Mouse (Mus musculus): Measurements from ENCODE around the gene Srgap2.
A peak's percentile ranks its signal among the peaks of the same experiment; 100 is the strongest.

The Srgap2 gene

DNA sequence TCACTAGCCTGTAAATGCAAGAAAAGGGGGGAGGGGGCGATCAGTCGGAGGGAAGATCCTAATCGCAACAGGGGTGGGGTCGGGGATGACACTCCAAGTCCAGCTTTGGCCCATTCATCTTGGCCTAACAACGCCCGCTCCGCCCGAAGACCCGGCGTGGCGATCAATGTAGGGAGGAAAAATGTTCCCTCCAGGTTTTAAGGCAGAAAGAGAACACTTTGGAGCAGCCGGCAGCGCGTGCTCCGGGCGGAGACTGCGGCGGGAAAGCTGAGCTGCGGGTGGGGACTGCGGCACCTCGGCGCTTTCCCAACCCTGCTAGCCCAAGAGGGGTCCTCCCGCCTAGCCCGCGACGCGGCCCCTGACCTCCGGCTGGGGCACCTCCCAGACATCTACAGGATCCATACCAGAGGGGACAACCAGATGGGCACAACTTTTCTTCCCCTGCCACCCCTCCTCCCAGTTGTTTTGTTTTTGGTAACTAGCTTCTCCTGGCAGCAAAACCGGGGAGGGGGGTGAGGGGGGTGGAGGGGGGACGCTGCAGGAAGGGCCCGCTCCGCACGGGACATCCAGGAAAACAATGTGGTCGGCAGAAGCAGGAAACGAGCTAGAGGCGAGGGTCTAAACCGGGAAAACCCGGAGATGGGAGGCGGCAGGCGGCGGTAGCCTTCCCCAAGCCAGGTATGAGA is 1.4 kb downstream of the Srgap2 start:
- DNase-seq, result peak; percentile 31 to 33

DNA sequence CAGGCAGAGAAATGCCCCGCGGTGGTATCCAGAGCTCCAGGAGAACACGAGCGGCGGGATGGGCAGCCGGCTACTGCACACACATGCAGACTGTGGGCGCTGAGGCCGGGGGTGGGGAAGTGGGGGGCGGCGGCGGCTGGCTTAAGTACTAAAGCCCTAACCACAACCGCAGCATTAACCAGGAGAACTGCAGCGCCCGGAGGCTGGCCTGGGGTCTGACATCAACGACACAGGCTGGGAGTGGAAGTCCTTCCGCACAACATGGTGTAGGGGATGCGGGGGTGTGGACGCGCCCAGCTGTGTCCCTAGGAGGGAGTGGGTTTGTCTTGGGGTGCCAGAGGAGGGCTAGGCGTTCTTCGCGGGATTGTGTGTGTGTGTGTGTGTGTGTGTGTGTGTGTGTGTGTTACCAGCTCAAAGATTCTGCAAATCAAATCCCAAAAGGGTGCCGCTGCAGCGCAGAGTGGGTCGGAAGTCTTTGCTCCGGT is 2.0 kb downstream of the Srgap2 start:
- DNase-seq, result peak; percentile 29 to 46

- no peak for DNase-seq
Observed at GRCm38 (mm10) chr1:131523794-131524193, 3.4 kb downstream of the Srgap2 start.

- no peak for DNase-seq
Observed at GRCm38 (mm10) chr1:131516588-131516987, 10.6 kb downstream of the Srgap2 start.

DNA sequence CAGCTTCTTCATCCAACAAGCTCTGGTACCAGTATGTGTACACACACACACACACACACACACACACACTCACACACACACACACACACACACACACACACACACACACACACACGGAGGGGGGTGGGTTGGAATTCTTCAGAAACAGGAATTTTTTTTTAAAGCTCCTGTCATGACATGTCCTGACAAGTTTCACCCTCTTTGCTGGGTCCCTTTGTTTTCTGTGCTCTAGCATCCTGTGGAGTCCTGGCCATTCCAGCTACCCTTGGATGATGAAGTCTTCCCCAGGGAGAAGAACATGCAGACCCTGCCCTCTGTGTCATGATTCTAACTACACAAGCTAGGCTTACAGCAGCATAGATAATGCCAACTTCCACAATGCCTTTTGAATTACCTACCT is 13.0 kb downstream of the Srgap2 start:
- DNase-seq, result no peak

DNA sequence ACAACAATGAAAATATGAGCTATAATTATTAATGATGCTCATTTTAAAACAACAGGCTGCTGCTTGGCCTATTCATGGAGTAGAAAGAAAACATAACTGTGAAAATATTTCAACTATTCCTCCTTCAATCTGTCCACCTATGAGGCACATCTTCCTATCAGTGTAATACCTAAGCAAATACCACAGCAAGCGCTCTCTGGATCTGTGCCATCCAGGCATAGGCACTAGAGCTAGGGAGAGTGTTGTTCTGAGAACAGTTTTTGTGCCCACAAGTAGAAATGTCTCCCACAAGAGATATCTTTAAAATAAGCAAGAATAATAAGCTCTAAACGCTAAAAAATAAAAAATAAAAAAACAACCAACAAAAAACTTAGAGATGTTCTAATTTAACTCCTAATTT is 14.0 kb downstream of the Srgap2 start:
- DNase-seq, result peak; percentile 19 to 31

DNA sequence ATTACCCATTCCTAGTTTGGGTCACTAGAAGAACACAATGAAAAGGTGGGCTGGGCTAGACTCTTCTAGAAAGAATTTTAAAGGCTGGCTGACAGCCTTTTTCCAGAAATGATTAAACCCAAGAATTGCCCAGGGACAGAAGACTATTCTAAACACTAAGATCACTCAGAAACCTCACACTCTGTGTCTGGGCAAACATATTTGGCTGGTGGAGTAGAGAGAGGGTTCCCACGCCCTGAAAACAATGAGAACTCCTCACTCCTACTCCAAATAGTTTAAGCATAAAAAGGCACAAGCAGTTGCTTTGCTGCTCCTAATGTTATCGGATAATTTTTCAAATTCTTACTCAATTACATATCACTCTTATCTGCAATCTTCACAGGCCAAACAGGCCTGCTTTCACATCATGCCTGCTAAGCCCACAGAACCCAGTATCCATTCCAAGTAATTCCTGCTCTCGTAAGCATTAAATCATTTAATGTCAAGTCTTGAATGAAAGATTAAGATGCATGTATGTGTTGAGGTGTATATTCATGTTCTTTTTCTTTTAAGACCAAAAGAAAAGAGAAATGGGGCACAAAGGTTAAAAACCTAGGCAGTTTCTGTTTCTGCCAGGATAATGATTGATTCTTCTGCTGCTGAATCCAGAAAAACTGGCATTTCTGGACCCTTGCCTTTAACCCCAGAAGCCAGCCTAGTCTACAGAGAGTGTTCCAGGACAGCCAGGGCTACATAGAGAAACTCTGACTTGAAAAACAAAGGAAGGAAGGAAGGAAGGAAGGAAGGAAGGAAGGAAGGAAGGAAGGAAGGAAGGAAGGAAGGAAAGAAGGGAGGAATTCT is 15.3 kb downstream of the Srgap2 start:
- DNase-seq, result no peak

DNA sequence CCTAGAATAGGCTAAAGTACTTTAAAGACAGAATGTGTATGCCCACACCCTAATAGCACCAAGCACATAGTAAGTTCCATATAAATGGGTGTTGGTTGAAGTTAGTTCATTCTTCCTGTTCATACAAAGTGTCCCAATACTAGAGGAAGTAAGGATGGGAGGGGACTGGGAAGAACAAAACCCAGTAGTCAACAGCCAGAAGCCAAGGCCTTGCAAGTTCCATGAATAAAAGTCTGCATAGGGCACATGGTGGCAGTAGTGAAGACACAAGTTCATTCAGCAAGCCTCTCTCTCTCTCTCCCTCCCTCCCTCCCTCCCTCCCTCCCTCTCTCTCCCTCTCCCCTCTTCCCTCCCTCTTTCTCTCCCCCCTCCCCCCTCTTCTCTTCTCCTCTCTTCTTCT is 16.0 kb downstream of the Srgap2 start:
- DNase-seq, result no peak

DNA sequence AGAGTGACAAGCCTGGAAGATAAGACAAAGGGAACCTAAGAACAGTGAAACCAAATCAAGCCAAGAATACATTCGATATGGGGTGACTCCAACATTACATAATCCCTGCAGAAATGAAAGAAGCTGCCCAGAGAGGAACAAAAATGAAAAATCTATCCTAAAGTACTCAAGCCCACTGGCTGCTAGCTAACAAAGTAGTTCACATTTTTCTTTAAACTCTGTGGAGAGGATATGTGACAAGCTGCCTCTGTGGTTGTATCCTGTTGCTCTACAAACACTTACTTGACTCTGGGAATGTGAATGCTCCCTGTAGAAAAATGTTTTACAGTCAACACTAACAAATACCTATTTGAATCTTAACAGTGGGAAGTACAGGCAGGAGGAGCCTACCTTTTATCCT is 25.5 kb downstream of the Srgap2 start:
- no peak for DNase-seq

DNA sequence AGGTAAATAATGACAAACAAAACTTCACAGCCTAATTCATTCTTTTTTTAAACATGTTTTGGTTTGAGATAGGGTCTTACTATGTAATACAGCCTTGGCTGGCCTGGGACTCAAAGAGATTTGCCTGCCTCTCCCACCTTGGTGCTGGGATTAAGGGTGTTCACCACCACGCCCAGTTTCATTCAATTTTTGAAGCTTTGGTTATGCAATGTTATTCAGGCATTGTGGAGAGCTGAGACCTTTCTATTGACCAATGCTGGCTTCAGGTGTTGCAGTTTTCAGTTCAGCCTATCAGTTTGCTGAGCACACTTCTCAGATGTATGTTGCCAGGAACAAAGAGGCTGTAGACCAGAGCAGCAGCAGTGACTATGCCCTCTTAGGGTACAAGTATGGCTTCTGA is 28.9 kb downstream of the Srgap2 start:
- no peak for DNase-seq

GRCm38 (mm10) chr1:131493966-131494898 is 32.9 kb downstream of the Srgap2 start:
- no peak for DNase-seq

DNA sequence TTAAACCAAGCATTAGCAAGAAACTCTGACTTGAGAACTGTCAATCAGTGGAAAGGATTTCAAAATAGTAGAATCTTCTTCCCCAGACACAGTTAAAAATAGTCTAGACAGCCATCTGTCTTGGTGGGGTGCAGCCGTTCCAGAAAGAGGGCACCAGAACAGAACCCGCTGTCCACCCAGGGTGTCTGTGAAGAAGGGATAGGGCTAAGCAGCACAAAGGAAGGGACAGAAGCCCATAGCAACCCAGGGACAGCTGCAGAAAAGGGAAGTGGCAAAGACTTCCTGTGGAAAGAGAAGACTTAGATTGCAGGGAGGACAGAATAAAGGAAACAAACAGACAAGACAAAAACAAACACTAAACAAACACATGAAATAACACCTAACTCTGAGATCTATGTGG is 34.8 kb downstream of the Srgap2 start:
- DNase-seq, result no peak

- DNase-seq, result no peak
Observed at GRCm38 (mm10) chr1:131491579-131491978, 35.6 kb downstream of the Srgap2 start.

DNA sequence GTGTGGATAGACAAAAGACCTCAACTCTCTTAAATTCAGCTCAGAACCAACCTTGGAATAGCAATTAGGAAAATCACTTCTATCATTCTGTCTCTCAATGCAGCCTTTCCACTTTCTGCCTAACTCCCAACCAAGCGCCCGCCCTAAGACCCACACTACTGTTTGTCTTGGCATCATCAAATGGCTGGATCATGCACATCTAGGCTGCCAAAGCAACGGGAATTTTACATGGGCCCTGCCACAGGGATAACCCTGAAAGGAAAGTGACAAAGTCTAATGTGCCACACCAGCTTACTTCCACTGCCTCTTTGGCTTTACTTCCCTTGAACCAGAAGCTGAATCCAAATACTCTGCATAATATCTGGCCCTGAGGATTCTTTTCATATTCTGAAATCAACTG is 37.8 kb downstream of the Srgap2 start:
- no peak for DNase-seq

- no peak for DNase-seq
Observed at GRCm38 (mm10) chr1:131486094-131486850, 40.9 kb downstream of the Srgap2 start.

- no peak for DNase-seq
Observed at GRCm38 (mm10) chr1:131482242-131482641, 44.9 kb downstream of the Srgap2 start.

DNA sequence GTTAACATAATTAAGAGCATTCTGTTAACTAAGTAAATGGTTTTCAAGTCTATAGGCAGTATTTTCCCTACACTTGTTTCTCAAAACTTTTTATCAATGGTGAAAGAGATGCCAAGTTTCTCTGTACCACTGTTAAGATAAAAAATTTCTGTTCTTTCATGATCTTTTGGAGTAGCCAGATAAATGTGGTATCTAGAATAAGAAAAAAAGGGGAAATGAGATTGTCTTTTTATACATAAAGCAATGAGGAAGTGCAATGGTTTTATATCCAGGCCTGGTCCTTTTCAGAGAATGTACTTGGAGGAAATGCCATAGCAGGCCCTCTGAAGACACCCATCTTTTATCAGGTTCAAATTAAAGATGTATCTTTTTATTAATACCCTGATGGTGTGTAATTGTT is 45.8 kb downstream of the Srgap2 start:
- no peak for DNase-seq

DNA sequence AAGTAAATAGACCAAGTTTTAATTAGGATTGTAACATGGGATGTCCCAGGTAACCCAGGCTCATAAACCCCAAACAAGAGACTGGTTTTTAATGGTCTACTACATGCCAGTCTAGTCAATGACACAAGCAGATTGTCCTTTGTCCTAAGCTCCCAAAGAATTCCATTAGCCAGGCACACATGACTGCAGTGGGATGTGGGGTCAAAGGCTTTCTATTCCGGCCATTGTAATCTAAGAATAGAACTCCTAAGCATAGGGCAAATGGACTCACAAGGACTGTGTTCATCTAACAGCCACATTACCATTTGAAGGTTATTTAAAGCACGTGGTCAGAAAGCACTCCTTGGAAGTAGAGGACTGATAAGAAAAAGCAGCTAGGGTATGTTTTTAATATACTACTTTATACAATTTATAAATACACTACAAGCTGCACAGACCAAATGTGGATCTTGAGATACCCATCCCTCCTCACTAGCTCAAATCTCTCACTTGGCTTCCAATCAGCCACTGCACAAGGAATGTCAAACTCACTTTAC is 48.3 kb downstream of the Srgap2 start:
- DNase-seq, result no peak

DNA sequence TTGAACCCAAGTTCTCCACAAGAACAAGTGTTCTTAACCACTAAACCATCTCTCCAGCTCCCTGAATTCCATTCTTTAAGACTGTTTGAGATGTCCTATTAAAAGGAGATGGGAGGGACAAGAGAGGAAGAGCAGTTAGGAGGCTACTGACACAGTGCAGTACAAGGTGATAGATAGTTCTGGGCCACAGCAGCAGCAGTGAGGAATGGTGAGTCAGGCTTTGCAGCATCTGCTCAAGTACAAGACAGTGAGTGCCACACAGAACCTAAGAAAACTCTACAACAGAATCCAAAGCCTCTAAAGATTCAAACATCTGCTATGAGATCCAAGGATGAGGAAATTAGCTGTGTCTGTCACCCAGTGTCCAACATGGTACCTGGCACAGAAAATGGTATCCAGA is 51.8 kb downstream of the Srgap2 start:
- no peak for DNase-seq

DNA sequence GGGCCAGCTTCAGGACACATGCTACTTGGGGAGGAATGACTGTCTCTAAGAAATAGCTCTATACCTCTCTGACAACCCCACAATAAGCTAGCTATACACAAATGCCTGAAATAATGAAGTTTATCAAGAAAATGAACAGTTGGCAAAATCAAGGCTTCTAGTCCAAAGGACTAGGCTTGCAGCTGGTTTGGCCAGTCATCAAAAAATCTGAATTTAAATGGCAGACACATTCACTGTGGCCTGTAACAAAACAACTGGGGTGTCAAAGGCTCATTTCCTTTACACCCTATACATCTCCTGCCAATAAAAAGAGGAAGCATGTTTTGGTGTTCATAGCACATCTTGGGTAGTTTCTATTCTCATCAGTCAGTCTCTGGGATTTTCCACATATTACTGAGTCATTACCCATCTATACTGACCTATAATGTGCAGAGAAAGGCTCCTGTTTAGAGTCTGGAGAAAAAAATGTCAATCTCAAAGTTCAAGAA is 53.5 kb downstream of the Srgap2 start:
- no peak for DNase-seq

GRCm38 (mm10) chr1:131470597-131470996 is 56.6 kb downstream of the Srgap2 start:
- no peak for DNase-seq

DNA sequence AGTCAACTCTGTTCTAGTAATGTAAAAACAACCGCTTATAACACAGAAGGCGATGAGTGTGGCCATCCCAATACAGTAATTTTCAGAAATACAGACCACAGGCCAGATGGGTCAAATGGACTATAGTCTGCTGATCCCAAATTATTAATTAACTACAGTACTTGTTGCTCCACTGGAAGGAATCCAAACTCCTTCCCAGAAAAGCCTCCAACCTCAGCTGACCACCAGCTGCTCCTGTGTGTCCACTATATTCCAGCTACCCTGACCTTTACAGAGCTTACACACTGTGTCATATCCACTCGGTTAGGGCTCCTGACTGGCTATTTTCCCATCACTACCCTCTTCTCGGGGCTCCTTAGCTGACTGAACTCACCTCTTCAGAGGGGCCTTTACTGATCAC is 61.3 kb downstream of the Srgap2 start:
- no peak for DNase-seq
